Mouse (Mus musculus) embryonic fibroblast, embryonic 13.5 days (primary cell): ENCODE measurements around the gene Maml2.

Experiments
- CTCF ChIP-seq: IDR thresholded peaks from 2 replicates; pipeline ENCODE4 v1.5.1; 2011; ENCODE audit warnings: mild to moderate bottlenecking, control low read depth, low read length, moderate library complexity, borderline replicate concordance; ENCODE audit not compliant: insufficient read depth
- POLR2A ChIP-seq: IDR thresholded peaks from 2 replicates; pipeline ENCODE4 v1.6.1; 2011; ENCODE audit warnings: low read depth, mild to moderate bottlenecking, control low read depth, low read length, moderate library complexity

GRCm38 (mm10) chr9:13690321-13690720, 392.6 kb downstream of the Maml2 start:
- no peak for TF ChIP-seq CTCF
- TF ChIP-seq POLR2A: no peak
